In the genomic region with DNA sequence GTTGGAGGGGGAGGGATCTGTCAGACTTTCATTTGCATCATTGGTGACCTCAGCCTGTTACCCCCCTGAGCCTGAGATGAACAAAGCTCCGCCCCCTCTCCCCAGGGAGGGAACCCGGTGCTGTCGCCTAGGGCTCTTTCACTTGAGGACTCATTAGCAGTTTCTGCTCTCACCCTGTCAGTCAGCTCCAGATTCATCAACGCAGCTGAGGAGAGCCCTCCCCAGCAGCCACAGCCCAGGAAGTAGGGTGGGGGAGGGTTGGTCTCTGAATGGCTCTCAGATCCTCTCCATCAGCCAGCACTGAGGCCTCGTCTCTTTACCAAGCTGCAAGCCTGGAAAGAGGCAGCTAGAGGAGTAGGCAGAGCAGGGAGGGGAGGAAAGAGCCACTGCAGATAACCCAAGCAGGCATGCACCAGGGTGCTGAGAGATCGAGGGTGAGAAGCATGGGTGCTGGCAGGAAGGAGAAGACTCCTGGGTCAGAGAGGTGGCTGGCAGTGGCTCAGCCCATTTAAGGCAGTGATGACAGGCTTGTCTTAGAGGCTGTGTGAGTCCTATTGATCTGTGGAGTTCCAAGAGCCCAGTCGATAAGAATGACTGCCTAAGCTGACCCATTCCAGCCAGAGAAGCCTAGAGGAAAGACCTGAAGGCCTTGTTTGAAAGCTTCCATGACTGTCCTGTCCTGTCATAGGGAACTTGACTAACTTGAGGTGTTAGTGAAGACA, we compare ENCODE assay signal across 11 mouse cellular contexts. TPM values are rescaled to one million over a fixed set of nuclear protein-coding genes. Genes with fewer than 3 reads are reported as not detected.
DNase-seq lines count a peak whose midpoint lies in the region; ATAC-seq lines count a peak whose summit lies in the region.
"Had no signal": no experiment of that assay in that cellular context is flagged by ENCODE, and none has a peak within 500 bp of the region (broad histone marks: within the 10 kb centered on the region; RNA-seq: fewer than 3 reads in every experiment).

No protein-coding gene starts in this region.

- 0 out of 2 replicates have a peak overlapping the region, but pooled peaks have one; percentile 31 for H3K27ac ChIP-seq in heart, embryonic 10.5 days
- no peak overlapping the region for H3K27ac ChIP-seq in embryonic facial prominence, embryonic 15.5 days (replicated peaks)
- peak overlapping the region; percentile 54 for H3K27ac ChIP-seq in midbrain, embryonic 12.5 days (replicated peaks)
- H3K27ac ChIP-seq in liver, embryonic 12.5 days: no peak overlapping the region
- H3K27ac ChIP-seq: lung, embryonic 15.5 days had no signal

- no peak overlapping the region for H3K4me2 ChIP-seq in embryonic facial prominence, embryonic 15.5 days (replicated peaks)
- no peak overlapping the region for H3K4me2 ChIP-seq in midbrain, embryonic 12.5 days (replicated peaks)
- H3K4me2 ChIP-seq in liver, embryonic 12.5 days: no peak overlapping the region
- H3K4me2 ChIP-seq: lung, embryonic 15.5 days had no signal

- DNase-seq in heart, embryonic 10.5 days (ENCODE audit: low spot score): peak; percentile 81
- no peak for DNase-seq in heart, adult 8-10 months (ENCODE audit: low spot score)
- peak; percentile 11 to 30 for DNase-seq in B cell, adult 2 months
- no peak for DNase-seq in spleen, adult 12 weeks (ENCODE audit: low spot score)
- no peak for DNase-seq in urinary bladder, postnatal 10 days (ENCODE audit: low spot score)
- DNase-seq: cerebellum, adult 9-10 months; kidney, postnatal 25 days had no signal

- 6% methylated on average over 7 of the region's 7 CpGs for WGBS in heart, embryonic 10.5 days
- WGBS in embryonic facial prominence, embryonic 15.5 days: 21% methylated on average over 7 of the region's 7 CpGs
- 24% methylated on average over 7 of the region's 7 CpGs for WGBS in midbrain, embryonic 12.5 days
- 34% methylated on average over 7 of the region's 7 CpGs for WGBS in liver, embryonic 12.5 days (ENCODE audit: insufficient replicate concordance)

- peaks cover 32% of the 10 kb centered on the region for H3K36me3 ChIP-seq in heart, embryonic 10.5 days
- peaks cover 26% of the 10 kb centered on the region for H3K36me3 ChIP-seq in embryonic facial prominence, embryonic 15.5 days
- no peaks in the 10 kb centered on the region for H3K36me3 ChIP-seq in midbrain, embryonic 12.5 days
- peaks cover 74% of the 10 kb centered on the region for H3K36me3 ChIP-seq in liver, embryonic 12.5 days

- H3K9me3 ChIP-seq in heart, embryonic 10.5 days: no peaks in the 10 kb centered on the region
- no peaks in the 10 kb centered on the region for H3K9me3 ChIP-seq in embryonic facial prominence, embryonic 15.5 days (replicated peaks)
- no peaks in the 10 kb centered on the region for H3K9me3 ChIP-seq in midbrain, embryonic 12.5 days
- H3K9me3 ChIP-seq in liver, embryonic 12.5 days (replicated peaks): no peaks in the 10 kb centered on the region
- H3K9me3 ChIP-seq: lung, embryonic 15.5 days had no signal

- H3K4me1 ChIP-seq in heart, embryonic 10.5 days: peaks cover 45% of the 10 kb centered on the region
- peaks cover 16% of the 10 kb centered on the region; the same call in 1 of the 2 replicates for H3K4me1 ChIP-seq in embryonic facial prominence, embryonic 15.5 days
- H3K4me1 ChIP-seq in midbrain, embryonic 12.5 days: peaks cover 53% of the 10 kb centered on the region
- peaks cover 22% of the 10 kb centered on the region for H3K4me1 ChIP-seq in liver, embryonic 12.5 days

- no peak overlapping the region for H3K9ac ChIP-seq in embryonic facial prominence, embryonic 15.5 days
- no peak overlapping the region for H3K9ac ChIP-seq in midbrain, embryonic 12.5 days (replicated peaks)
- no peak overlapping the region for H3K9ac ChIP-seq in liver, embryonic 12.5 days
- H3K9ac ChIP-seq: lung, embryonic 15.5 days had no signal

- ATAC-seq in embryonic facial prominence, embryonic 15.5 days (ENCODE audit: insufficient number of reproducible peaks, low FRiP score, low TSS enrichment, low read depth): peak; percentile 45; the same call in 1 of the 2 replicates
- ATAC-seq in midbrain, embryonic 12.5 days (ENCODE audit: low FRiP score, low read depth): peak; percentile 88
- no peak for ATAC-seq in liver, embryonic 12.5 days

- H3K27me3 ChIP-seq in heart, embryonic 10.5 days (ENCODE audit: insufficient read depth, poor library complexity, severe bottlenecking): peaks cover 31% of the 10 kb centered on the region; the same call in 1 of the 2 replicates
- H3K27me3 ChIP-seq in embryonic facial prominence, embryonic 15.5 days: no peaks in the 10 kb centered on the region
- H3K27me3 ChIP-seq in midbrain, embryonic 12.5 days: no peaks in the 10 kb centered on the region
- H3K27me3 ChIP-seq in liver, embryonic 12.5 days (replicated peaks): no peaks in the 10 kb centered on the region
- H3K27me3 ChIP-seq: lung, embryonic 15.5 days had no signal

- no peak overlapping the region for H3K4me3 ChIP-seq in heart, embryonic 10.5 days
- no peak overlapping the region for H3K4me3 ChIP-seq in embryonic facial prominence, embryonic 15.5 days (replicated peaks)
- no peak overlapping the region for H3K4me3 ChIP-seq in midbrain, embryonic 12.5 days
- H3K4me3 ChIP-seq in liver, embryonic 12.5 days: no peak overlapping the region
- H3K4me3 ChIP-seq: lung, embryonic 15.5 days had no signal

RNA-seq across cellular contexts. Expression of a gene that starts 46.6 kb away (rescaled TPM):
- polyA plus RNA-seq in heart, embryonic 10.5 days (2016; fragmentation: Nextera tagmentation; extraction: Ambion mirVana): 0.73 and 0.87 TPM in 2 replicates
- under 1 TPM; 0.62 to 0.98 (median 0.76) TPM for total RNA-seq in heart, adult 8-10 months (2022)
- polyA plus RNA-seq in embryonic facial prominence, embryonic 15.5 days (2015; fragmentation: Nextera tagmentation; extraction: Ambion mirVana): 1.2 and 1.5 TPM in 2 replicates
- polyA plus RNA-seq in midbrain, embryonic 12.5 days (2016; fragmentation: Nextera tagmentation; extraction: Ambion mirVana): 3.8 TPM in 2 replicates
- 0.16 and 0.30 TPM in 2 replicates for polyA plus RNA-seq in liver, embryonic 12.5 days (2016; fragmentation: Nextera tagmentation; extraction: Ambion mirVana)

Comparison
In these comparisons a context has a peak if more than half of its experiments do, and no peak if none do; other contexts are left out.
1. DNase-seq: peak in heart, embryonic 10.5 days (single experiment) and B cell, adult 2 months (2 of 2); none in heart, adult 8-10 months (single experiment), spleen, adult 12 weeks (single experiment) and urinary bladder, postnatal 10 days (single experiment).
2. H3K27ac ChIP-seq: peak in heart, embryonic 10.5 days (single experiment) and midbrain, embryonic 12.5 days (single experiment); none in embryonic facial prominence, embryonic 15.5 days (single experiment) and liver, embryonic 12.5 days (single experiment).